Mouse (Mus musculus) neural tube, embryonic 11.5 days (tissue): Measurements from ENCODE around the gene Gnb5. TPM values are rescaled to one million over a fixed set of nuclear protein-coding genes. Genes with fewer than 3 reads are reported as not detected.

Experiments
- ATAC-seq: fragments of 200-750 bp; cut with Nextera tagmentation; 2 replicates; pipeline ENCODE4 v1.8.0; 2017; ENCODE audit warnings: moderate number of reproducible peaks, mild to moderate bottlenecking, moderate TSS enrichment, moderate library complexity; ENCODE audit not compliant: insufficient read depth, low FRiP score, low TSS enrichment
- DNase-seq: peaks from one replicate; pipeline ENCODE4 v3.0.0-alpha.2; 2015; ENCODE audit warnings: low spot score
- H3K27ac ChIP-seq: fragments of 300-500 bp; sonication (generic); 2 replicates; pipeline ENCODE4 v1.5.1; 2014; ENCODE audit warnings: low read depth, mild to moderate bottlenecking, low read length
- H3K27me3 ChIP-seq: fragments of 300-500 bp; sonication (generic); 2 replicates; pipeline ENCODE4 v1.6.1; 2014; ENCODE audit warnings: mild to moderate bottlenecking, low read length, mixed read lengths; ENCODE audit not compliant: control insufficient read depth, insufficient read depth
- H3K36me3 ChIP-seq: fragments of 300-500 bp; sonication (generic); 2 replicates; pipeline ENCODE4 v1.6.1; 2014; ENCODE audit warnings: mild to moderate bottlenecking, low read length, moderate library complexity, mixed read lengths; ENCODE audit not compliant: control insufficient read depth, insufficient read depth
- H3K4me1 ChIP-seq: fragments of 300-500 bp; sonication (generic); 2 replicates; pipeline ENCODE4 v1.6.1; 2014; ENCODE audit warnings: low read length, mixed read lengths; ENCODE audit not compliant: control insufficient read depth, insufficient read depth
- H3K4me2 ChIP-seq: fragments of 300-500 bp; sonication (generic); 2 replicates; pipeline ENCODE4 v1.6.1; 2014; ENCODE audit warnings: low read depth, mild to moderate bottlenecking, moderate library complexity
- H3K4me3 ChIP-seq: fragments of 300-500 bp; sonication (generic); 2 replicates; pipeline ENCODE4 v1.5.1; 2014; ENCODE audit warnings: low read depth, low read length
- H3K9ac ChIP-seq: fragments of 300-500 bp; sonication (generic); 2 replicates; pipeline ENCODE4 v1.6.1; 2014; ENCODE audit warnings: mild to moderate bottlenecking, low read length
- H3K9me3 ChIP-seq: fragments of 300-500 bp; sonication (generic); 2 replicates; pipeline ENCODE4 v1.6.1; 2016; ENCODE audit warnings: low read length; ENCODE audit not compliant: control insufficient read depth
- WGBS: fragments of 180-500 bp; shearing (Covaris S2); extraction: QIAGEN DNeasy Blood & Tissue Kit; methylation state at CpG from one replicate; pipeline ENCODE4 v1.1.7; 2014; 5-methylcytosine and 5-hydroxymethylcytosine counted together
- polyA plus RNA-seq: library from polyadenylated mRNA; unstranded; fragments of >200 nt; fragmentation: Nextera tagmentation; extraction: Ambion mirVana; gene quantifications from 2 replicates; pipeline ENCODE4 v1.2.1, GENCODE M21; 2014

Gene Gnb5
- polyA plus RNA-seq, 1 experiment from 2014 or later = 34.2 TPM

DNA sequence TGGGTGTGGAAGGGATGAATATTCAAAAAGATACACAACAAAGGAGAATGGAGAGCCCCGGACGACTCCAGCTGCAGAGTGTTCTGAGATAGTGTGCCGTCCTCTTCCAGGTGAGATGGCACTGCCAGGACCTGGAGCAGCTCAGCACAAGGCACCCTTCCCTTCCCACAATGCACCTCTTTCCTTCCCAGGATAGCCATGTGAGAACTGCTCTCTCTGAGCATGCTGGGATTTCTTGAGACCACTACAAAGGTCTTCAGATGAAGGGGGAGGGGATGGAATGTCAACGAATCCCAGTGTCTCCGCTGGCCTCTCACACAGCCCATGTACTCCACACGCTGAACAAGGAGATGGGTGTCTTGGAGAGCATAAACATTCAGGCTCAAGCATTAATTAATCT lies 18.5 kb upstream of the Gnb5 start:
- WGBS = 78% methylated on average over 6 of the region's 6 CpGs
- ATAC-seq (no peak), DNase-seq (no peak)
- H3K4me2 ChIP-seq = no peak overlapping the region
- no peaks in the 10 kb centered on the region for H3K4me1 ChIP-seq
- H3K9ac ChIP-seq = no peak overlapping the region
- no peaks in the 10 kb centered on the region for H3K27me3 ChIP-seq
- H3K4me3 ChIP-seq = no peak overlapping the region
- H3K36me3 ChIP-seq = no peaks in the 10 kb centered on the region
- no peaks in the 10 kb centered on the region for H3K9me3 ChIP-seq
- no peak overlapping the region for H3K27ac ChIP-seq

DNA sequence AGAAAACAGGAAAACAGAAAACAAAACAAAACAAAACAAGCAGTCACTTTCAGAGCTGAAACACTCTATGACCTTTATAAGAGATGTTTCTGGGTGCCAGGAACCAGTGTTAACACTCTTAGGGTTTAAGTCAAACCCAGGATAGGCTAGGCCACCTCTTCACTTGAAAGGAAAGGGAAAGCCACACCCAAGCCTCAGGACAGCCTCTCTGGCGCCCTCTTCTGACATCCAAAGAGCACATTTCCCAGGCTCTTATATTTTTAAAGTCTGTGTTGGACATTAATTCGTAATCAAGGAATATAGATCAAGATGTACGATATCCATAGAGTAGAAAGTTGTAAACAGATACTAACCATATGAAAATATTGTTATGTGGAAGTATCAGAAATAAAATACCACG lies 16.5 kb upstream of the Gnb5 start:
- Histone ChIP-seq H3K4me2 (no peak overlapping the region), H3K9me3 (no peaks in the 10 kb centered on the region), H3K36me3 (no peaks in the 10 kb centered on the region), H3K9ac (no peak overlapping the region), H3K4me1 (no peaks in the 10 kb centered on the region), H3K27ac (no peak overlapping the region), H3K27me3 (no peaks in the 10 kb centered on the region), H3K4me3 (no peak overlapping the region)
- 54% methylated on average over 4 of the region's 4 CpGs for WGBS
- no peak for ATAC-seq
- DNase-seq = no peak

DNA sequence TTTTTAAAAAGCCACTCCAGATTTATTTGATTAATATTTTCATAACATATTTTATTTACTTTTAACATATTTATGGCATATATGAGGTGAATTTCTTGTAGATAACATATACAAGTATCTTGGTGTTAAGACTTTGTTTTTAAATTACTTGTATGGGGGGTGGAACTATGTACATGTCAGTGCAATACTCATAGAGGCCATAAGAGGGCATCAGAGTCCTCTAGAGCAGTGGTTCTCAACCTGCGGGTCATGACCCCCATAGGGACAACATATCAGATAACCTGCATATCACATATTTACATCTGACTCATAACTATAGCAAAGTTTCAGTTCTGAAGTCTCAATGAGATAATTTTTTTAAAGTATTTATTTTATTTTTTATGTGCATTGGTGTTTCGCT lies 6.7 kb upstream of the Gnb5 start:
- 84% methylated on average over 2 of the region's 2 CpGs for WGBS
- Histone ChIP-seq H3K4me3 (no peak overlapping the region), H3K9me3 (no peaks in the 10 kb centered on the region), H3K9ac (no peak overlapping the region), H3K4me1 (0 out of 2 replicates have a peak, but pooled peaks cover 2% of the 10 kb centered on the region), H3K27ac (no peak overlapping the region), H3K4me2 (no peak overlapping the region), H3K36me3 (no peaks in the 10 kb centered on the region), H3K27me3 (no peaks in the 10 kb centered on the region)
- no peak for DNase-seq
- ATAC-seq = no peak

GRCm38 (mm10) chr9:75303033-75303432 lies 3.1 kb upstream of the Gnb5 start:
- Histone ChIP-seq H3K27me3 (no peaks in the 10 kb centered on the region), H3K36me3 (no peaks in the 10 kb centered on the region), H3K9me3 (no peaks in the 10 kb centered on the region), H3K27ac (no peak overlapping the region), H3K9ac (no peak overlapping the region), H3K4me1 (0 out of 2 replicates have a peak, but pooled peaks cover 2% of the 10 kb centered on the region), H3K4me3 (no peak overlapping the region), H3K4me2 (no peak overlapping the region)
- ATAC-seq = no peak
- no peak for DNase-seq
- whole genome bisulfite sequencing = 79% methylated on average over 2 of the region's 2 CpGs

DNA sequence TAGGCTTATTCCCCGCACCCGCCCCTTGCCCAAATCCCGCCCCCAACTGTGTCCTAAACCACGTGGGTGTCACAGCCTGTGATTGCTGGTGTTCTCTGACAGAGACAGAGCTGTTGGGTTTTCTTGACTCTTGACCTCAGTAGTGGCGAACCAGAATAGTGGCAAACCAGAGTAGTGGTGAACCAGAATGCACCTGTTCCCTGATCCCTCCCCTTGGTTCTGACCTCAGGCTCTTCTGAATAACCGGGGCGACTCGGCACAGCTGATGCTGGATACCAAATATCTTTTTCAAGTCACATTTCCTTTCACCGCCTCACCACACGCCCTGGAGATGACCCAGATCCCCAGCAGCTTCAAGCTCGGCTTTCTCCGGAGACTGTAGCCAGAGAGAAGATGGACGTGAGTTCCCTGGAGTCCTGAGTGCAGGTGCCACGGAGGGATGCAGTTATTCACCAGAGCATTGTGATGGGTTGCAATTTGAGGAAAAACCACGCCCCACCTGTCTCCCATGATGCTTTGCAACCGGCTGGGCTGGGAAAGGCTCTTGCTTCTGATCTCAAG lies 2.3 kb upstream of the Gnb5 start:
- Histone ChIP-seq H3K4me1 (0 out of 2 replicates have a peak, but pooled peaks cover 2% of the 10 kb centered on the region), H3K4me3 (no peak overlapping the region), H3K27ac (no peak overlapping the region), H3K9me3 (no peaks in the 10 kb centered on the region), H3K36me3 (no peaks in the 10 kb centered on the region), H3K9ac (no peak overlapping the region), H3K27me3 (no peaks in the 10 kb centered on the region), H3K4me2 (peak overlapping the region; percentile 22; the same call in 1 of the 2 replicates)
- ATAC-seq (no peak), DNase-seq (no peak)
- 31% methylated on average over 16 of the region's 16 CpGs for WGBS

DNA sequence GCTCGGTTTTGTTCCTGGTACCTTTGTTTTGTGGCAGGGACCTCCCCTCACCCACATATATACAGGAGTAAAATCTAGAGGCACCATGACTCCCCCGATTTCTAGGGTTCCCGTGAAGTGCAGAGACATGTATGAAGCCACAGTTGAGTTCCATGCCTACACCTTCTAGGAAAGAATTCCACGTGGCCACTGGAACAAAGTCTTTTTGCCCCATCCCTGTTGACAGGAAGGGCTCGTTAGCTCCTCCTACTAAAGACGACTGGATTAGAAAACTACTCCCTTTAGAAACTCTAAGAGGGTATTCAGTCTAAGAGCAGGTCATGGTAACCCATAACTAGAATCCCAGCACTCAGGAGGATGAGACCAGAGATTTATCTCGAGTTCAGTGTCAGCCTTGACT lies 1.8 kb upstream of the Gnb5 start:
- DNase-seq = no peak
- Histone ChIP-seq H3K27ac (no peak overlapping the region), H3K36me3 (no peaks in the 10 kb centered on the region), H3K27me3 (no peaks in the 10 kb centered on the region), H3K9ac (no peak overlapping the region), H3K4me2 (no peak overlapping the region), H3K4me1 (0 out of 2 replicates have a peak, but pooled peaks cover 2% of the 10 kb centered on the region), H3K4me3 (no peak overlapping the region), H3K9me3 (no peaks in the 10 kb centered on the region)
- ATAC-seq = no peak
- 37% methylated on average over 7 of the region's 7 CpGs for WGBS

GRCm38 (mm10) chr9:75307015-75307414 lies 927 bp downstream of the Gnb5 start:
- Histone ChIP-seq H3K27me3 (no peaks in the 10 kb centered on the region), H3K4me2 (no peak overlapping the region), H3K27ac (no peak overlapping the region), H3K36me3 (no peaks in the 10 kb centered on the region), H3K4me1 (0 out of 2 replicates have a peak, but pooled peaks cover 2% of the 10 kb centered on the region), H3K4me3 (no peak overlapping the region), H3K9me3 (no peaks in the 10 kb centered on the region), H3K9ac (no peak overlapping the region)
- ATAC-seq = no peak
- WGBS = 89% methylated on average over 5 of the region's 5 CpGs
- no peak for DNase-seq

GRCm38 (mm10) chr9:75308621-75309020 lies 2.5 kb downstream of the Gnb5 start:
- no peak for ATAC-seq
- Histone ChIP-seq H3K4me3 (no peak overlapping the region), H3K9ac (no peak overlapping the region), H3K4me1 (0 out of 2 replicates have a peak, but pooled peaks cover 2% of the 10 kb centered on the region), H3K4me2 (no peak overlapping the region), H3K27ac (no peak overlapping the region), H3K9me3 (no peaks in the 10 kb centered on the region), H3K27me3 (no peaks in the 10 kb centered on the region), H3K36me3 (no peaks in the 10 kb centered on the region)
- no peak for DNase-seq
- WGBS = 67% methylated on average over 5 of the region's 5 CpGs

DNA sequence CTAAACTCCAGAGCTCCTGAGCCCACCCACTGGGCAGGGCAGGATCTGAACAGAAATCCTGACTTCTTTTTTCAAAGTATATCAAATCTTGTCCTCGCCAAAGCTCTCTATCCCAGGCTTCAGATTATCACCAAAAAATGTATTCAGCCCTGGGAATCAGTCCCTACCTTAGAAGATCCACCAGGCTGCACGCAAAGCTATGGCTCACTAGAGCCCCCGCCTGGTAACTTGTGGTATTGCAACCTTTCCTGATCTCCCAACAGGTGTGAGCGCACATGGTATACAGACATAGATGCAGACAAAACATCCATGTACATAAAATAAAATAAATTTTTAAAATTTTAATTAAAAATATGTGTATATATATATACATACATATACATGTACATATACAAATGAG lies 5.9 kb downstream of the Gnb5 start:
- DNase-seq (peak; percentile 80), ATAC-seq (no peak)
- H3K4me2 ChIP-seq = no peak overlapping the region
- H3K27ac ChIP-seq = no peak overlapping the region
- no peak overlapping the region for H3K9ac ChIP-seq
- H3K4me3 ChIP-seq = no peak overlapping the region
- no peaks in the 10 kb centered on the region for H3K36me3 ChIP-seq
- H3K9me3 ChIP-seq = no peaks in the 10 kb centered on the region
- no peaks in the 10 kb centered on the region for H3K27me3 ChIP-seq
- H3K4me1 ChIP-seq = peaks cover 9% of the 10 kb centered on the region
- 20% methylated on average over 4 of the region's 4 CpGs for WGBS
